Mouse (Mus musculus): ENCODE data around the gene Taf6l.
A peak's percentile ranks its signal among the peaks of the same experiment; 100 is the strongest.

The Taf6l gene

DNA sequence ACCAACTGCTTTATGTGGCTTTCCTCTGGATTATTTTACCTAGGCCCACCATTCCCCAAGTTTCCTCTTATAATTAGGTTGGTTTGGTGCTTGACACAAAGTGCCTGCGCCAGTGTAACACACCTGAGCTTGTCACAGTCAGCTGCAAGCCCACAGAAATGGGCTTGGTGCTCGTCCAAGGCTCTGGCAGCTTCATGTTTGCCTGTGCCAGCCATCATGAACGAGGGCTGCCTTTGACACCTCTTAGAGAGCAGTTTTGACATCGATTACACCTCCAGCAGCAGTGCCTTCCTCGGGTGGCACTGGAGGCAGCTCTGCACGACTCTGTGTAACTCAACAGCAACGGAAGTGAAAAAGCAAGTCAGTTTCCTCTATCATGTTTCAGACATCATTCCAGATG is 4.0 kb upstream of the Taf6l start:
- no peak for DNase-seq (ENCODE audit: extremely low spot score, low spot score)

DNA sequence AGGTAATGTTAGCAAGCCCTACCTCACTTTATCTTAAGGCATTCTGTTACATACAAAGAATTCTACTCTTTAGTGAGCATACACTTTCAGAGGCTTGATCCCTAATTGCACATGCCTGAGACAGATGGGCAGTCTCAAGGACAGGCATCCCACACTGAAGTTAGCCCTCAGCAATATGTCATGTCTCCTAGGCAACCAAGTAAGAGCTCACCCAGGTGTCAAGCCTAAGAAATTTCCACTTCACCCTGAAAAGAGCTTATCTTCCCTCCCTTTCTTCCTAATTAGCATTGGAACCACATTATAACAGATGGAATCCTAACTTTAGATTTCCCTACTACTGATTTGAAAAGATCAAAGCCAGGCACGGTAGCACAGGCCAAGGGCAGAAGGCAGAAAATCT is 3.0 kb upstream of the Taf6l start:
- no peak for DNase-seq (ENCODE audit: extremely low spot score, low spot score)

GRCm38 (mm10) chr19:8788521-8788920 is 2.3 kb upstream of the Taf6l start:
- DNase-seq (ENCODE audit: extremely low spot score, low spot score) = no peak

DNA sequence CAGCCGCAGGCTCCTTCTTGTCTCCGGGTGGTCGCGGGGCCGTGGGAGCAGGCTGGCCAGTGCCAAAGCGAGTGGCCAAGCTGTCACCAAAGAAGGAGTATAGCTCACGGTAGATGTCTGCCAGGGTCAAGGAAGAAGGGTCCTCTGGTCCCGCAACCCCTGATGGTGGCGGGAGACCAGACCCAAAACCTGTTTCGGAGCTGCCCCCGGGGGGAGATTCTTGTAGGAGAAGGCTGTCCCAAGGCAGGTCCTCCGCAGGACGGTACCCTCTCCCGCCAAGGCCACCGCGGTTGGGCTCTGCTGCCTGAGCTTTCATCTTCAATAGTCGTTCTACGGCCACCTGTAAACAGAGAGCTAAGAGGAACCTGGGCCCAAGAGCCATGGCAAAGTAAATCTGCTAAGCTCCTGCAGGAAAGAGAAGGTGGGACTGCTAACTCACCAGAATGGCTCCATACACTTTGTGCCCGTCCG is 11.2 kb downstream of the Taf6l start:
- no peak for DNase-seq (ENCODE audit: extremely low spot score, low spot score)

GRCm38 (mm10) chr19:8774086-8774835 is 12.0 kb downstream of the Taf6l start, which contains the start of gene Tmem179b:
TSS of gene Tmem179b (minus strand) at chr19:8774467.
- DNase-seq (ENCODE audit: extremely low spot score, low spot score) = peak; percentile 99

DNA sequence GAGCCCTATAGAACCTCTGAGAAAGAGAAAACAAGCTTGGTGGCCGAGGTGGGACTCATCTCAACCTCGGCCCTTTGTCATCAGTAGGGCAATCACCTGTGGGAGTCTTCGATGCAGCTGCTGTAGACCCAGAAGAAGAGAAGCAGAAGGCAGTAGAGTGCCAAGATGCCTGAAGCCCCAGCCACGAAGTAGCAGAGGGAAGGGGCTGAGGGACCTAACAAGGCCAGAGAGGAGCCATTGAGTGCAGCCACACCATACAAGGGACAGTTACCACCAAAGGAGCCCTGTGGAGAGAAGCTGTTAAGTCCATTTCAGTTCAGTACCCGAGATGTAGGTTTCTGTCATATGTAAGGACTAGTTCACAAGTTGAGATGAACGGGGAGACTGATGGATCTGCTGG is 12.8 kb downstream of the Taf6l start:
- no peak for DNase-seq (ENCODE audit: extremely low spot score, low spot score)

GRCm38 (mm10) chr19:8772996-8773395 is 13.2 kb downstream of the Taf6l start:
- DNase-seq (ENCODE audit: extremely low spot score, low spot score) = no peak

DNA sequence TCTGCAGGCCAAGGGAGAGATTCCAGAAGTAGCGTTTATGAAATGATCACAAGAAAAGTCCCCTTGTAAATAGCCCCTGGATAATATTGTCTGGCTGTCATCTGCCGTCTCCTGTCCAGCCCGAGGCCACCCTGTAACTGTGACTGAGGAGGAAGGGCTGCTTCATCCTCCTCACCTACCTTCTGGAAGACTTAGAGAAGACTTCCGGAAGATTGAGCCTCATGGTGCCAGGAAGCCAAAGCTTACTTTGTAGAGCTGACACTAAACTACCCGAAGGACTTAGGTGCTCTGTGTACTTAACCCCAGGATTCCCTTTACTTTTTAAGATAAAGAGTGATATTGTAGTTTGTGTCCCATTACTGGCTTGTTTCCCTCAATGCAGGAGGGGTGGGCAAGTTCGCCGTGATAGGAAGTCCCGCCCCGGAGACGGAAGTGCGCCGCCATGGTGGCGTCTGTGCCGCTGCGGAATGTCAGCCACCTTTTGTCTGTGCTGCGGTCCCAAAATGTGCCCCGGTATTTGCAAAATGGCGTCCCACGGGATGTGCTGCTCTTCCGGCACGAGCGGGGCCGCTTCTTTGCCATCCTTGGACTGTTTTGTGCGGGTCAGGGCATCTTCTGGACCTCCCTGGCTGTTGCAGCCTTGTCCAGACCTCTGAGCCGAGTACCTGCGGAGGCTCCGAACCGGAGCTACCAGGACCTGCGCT is 15.5 kb downstream of the Taf6l start, which contains the start of gene Tmem223:
Tmem223 (plus strand) TSS at position 430 of the 704 bp plus-strand sequence.
- peak; percentile 81 for DNase-seq (ENCODE audit: extremely low spot score, low spot score)

DNA sequence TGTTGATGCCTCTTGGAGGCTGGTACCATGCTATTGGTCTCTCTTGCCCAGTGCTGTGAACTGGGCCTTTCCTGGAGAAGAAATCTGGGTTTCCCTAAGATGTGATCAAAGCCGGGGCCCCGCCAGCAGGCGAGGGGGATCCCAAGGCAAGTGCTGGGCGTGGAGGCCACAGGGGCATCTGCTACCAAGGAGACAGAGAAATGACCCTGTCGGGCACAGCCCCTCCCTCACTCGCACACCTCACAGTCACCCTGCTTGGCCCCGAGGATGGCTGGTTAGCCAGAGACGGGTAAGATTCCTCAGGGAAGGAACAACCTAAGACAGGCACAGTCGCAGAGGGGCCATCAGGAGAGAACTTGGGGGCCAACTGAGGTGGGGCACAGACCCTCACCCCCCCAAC is 20.7 kb downstream of the Taf6l start:
- DNase-seq (ENCODE audit: extremely low spot score, low spot score) = no peak

DNA sequence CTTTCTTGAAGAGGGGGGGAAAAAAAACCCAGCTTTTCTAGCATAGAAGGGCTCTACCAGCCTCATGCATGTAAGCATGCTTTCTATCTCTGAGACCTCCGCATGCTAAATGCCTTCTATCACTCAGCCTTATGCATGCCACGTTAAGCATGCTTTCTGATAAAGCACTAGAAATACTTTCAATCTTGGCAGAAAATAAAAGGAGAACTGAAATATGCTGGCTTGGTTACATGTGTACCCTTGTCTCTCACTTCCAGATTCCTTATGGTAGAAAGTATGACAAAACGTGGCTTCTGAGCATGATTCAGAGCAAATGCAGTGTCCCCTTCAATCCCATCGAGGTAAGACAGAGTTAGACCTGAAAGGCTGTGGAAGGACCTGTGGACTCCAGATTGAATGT is 22.9 kb downstream of the Taf6l start:
- no peak for DNase-seq (ENCODE audit: extremely low spot score, low spot score)

GRCm38 (mm10) chr19:8760757-8761156 is 25.5 kb downstream of the Taf6l start:
- no peak for DNase-seq (ENCODE audit: extremely low spot score, low spot score)

DNA sequence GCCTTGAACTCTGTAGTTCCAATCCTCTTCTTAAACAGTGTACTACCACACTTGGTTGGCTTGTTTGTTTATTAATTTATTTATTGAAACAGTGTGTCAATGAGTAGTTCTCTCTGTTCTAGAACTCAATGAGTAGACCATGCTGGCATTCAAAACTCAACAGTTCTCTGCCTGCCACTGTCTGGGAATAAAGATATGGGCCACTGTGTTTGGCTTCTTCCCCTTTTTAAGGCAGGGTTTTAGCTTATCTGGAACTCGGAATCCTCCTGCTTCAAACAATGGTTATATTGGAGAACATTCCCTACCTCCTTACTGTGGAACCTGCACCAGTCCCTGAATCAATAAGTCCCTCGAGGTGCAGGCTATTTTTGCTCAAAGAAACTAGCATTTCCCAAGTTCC is 27.3 kb downstream of the Taf6l start:
- DNase-seq (ENCODE audit: extremely low spot score, low spot score) = no peak

- DNase-seq (ENCODE audit: extremely low spot score, low spot score) = no peak
Measured at GRCm38 (mm10) chr19:8757471-8757998, 28.7 kb downstream of the Taf6l start.

DNA sequence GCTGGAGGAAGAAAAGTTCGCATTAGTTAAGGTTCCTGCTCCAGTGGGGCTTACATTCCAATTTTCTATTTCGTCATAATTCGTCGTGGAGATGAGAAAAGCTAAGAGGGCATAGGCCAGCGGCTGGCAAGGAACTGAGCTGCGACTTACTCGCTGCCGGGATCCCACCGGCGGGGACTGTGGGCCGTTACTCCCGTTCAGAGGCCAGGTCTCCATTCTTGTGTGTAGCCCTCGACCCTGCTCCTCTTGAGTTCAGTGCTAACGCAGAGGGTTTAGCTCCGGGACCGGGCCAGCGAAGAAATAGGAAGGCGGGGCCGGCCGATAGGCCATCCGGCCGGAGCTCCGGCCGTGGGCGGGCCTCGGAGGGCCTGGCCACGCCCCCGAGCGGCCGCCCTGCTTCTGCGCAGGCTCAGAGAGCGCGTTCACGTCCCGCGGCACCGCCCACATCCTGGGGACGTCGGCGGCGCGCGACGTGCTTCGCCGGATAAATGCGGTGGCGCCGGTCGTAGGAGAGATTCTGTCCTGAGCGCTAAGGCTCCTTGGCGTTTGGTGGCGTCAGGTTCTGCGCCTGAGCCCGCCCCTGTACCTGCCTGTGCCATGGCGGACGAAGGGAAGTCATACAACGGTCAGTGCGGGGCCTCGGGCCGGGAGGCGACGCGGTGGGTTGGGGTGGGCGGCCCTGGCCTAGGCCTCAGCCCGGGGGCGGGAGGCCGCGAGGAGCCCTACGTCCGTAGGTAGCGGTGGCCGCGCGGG is 29.4 kb downstream of the Taf6l start, which contains the start of gene Nxf1:
Nxf1 (plus strand) TSS at position 439 of the 753 bp plus-strand sequence.
- peak; percentile 92 for DNase-seq (ENCODE audit: extremely low spot score, low spot score)

GRCm38 (mm10) chr19:8755652-8756051 is 30.6 kb downstream of the Taf6l start:
- no peak for DNase-seq (ENCODE audit: extremely low spot score, low spot score)

GRCm38 (mm10) chr19:8747368-8747767 is 38.8 kb downstream of the Taf6l start:
- no peak for DNase-seq (ENCODE audit: extremely low spot score, low spot score)

DNA sequence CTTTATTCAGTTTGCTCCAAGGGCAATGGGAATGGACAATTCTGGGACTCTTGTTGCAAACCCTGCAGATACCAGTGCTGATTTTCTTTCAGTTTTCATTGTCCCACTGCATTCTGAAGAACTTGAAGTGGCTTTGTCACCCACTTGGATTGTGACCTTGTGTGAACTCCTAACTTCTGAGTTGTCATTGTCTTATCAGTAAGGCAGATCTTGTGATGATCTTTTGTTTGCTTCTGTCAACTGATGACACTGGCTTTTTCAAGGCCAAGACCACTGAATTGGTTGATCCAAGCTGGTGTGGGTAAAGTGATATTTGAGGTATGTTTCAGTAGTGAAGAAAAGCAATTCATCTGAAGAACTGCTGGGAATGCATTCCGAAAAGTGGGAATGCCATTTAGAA is 40.8 kb downstream of the Taf6l start:
- DNase-seq (ENCODE audit: extremely low spot score, low spot score) = no peak

DNA sequence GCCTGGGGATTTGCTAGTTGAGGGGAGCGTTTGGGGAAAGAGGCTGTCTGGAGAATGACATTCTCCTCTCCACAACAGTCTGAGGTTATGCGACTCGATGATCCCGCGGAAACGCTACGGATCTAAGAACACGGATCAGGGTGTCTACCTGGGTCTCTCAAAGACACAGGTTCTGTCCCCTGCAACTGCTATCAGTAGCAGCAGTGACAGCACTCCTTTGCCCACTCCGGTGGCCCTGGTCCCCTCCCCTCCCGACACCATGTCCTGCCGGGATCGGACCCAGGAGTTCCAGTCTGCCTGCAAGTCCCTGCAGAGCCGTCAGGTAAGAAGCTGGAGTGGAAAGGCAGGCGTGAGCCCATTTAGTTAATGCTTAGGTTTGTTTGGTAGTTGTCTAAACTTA is 44.0 kb downstream of the Taf6l start:
- DNase-seq (ENCODE audit: extremely low spot score, low spot score) = no peak

DNA sequence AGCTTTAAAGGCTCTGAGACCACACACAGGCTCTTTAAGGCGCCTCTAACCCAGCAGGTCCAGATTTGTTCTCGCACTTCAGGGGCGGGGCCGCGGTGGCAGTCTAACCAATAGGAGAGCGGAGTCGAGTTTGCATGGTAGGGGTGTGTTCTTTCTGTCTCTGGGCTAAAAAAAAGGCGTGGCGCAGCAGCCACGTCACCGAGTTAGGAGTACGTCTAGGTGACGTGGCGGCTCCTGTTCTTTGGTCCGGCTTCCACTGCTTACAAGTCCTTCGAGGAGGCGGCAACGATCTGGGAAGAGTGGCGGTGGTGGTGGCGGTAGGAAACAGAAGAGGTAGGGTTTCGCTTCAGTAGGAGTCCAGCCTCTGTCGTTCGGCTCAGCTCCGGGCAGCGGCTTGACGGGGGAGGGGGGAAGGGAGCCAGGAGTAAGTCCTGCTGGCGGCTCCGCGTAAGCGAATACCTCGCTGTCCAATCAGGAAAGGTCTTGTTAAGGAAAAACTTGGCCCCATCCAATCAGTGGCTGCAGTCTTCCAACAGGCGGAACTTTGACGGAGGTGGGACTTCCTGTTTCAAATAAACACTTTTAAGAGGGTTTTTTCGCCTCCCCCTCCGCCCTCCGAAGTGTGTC is 44.9 kb downstream of the Taf6l start, which contains the start of gene Stx5a:
Stx5a (plus strand) TSS at position 171 of the 627 bp plus-strand sequence.
- DNase-seq (ENCODE audit: extremely low spot score, low spot score) = peak; percentile 98

DNA sequence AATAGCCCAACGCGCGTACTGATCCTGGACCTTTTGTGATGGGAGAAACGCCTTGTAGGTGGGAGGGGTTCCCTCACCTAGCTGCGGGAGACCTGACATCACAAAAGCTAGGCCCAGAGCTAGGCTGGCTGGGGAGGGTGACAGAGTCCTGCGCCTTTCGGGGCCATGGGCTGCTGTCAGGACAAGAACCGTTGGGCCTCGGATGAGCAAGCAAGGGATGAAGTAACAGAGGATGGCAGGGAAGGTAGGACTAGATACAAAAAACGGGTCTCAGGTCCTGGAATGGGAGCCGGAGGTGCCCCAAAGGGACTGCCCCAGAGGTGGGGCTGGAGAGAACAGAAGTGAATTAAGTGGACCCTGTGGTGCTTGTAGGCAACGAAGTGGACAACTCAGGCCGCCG is 45.6 kb downstream of the Taf6l start, which contains the start of gene 1700092M07Rik:
1700092M07Rik (plus strand) TSS at position 116 of the 400 bp plus-strand sequence.
- DNase-seq (ENCODE audit: extremely low spot score, low spot score) = no peak

DNA sequence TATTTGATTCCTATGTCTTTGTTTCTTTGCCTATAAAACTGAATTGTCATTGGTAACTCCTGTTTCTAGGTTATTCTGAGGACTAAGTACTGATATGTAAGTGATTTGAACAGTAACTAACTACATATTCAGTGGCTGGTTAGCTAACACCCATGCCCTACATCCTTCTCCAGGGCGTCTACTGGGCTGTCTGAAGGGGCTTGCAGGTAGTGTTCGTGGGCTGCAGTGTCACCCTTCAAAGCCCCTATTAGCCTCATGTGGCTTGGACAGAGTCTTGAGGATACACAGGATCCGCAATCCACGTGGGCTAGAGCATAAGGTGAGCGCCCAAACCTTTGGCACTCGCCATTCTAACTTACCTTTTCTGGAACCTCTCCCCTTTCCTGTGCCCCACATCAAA is 46.6 kb downstream of the Taf6l start:
- DNase-seq (ENCODE audit: extremely low spot score, low spot score) = no peak

Measured in neural tube, embryonic 10.5 days (tissue).